Mouse (Mus musculus): ENCODE results near the gene Sez6l.

DNA sequence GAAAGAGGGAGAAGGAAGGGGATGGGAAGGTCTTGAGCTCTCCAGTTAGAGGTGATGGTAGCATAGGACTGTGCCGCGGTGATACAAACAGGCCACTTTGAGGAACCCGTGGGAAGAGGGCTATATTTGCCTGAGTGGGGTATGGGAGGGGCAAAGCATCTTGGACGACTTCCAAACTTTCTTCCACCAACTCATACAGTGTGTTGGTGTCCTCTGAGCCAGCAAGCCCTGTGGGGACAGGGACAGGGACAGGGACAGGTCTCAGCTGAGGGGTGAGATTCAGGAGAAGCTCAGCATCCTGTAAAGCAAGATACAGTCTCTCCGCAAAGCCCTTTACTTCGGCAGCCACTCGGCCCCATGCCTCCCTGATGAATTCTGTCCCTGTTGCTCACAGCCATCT is 50.5 kb downstream of the Sez6l start:
- TF ChIP-seq CTCF (conservative IDR thresholded peaks at IDR 0.05; ENCODE audit: low read length) (no peak), POU5F1 (IDR thresholded peaks at IDR 0.05; ENCODE audit: borderline replicate concordance, low read length) (no peak), NANOG (IDR thresholded peaks at IDR 0.05; ENCODE audit: borderline replicate concordance, low read length) (no peak)
